Mouse (Mus musculus) activated CD4-positive, CD25-positive, alpha-beta regulatory T cell, adult 9 weeks (primary cell): ENCODE results near the gene Arl6ip5. TPM values are rescaled to one million over a fixed set of nuclear protein-coding genes. Genes with fewer than 3 reads are reported as not detected.

Experiments used
- polyA plus RNA-seq: library from polyadenylated mRNA; unstranded; fragments of 100-300 nt; shearing (Covaris generic); gene quantifications from one replicate; pipeline ENCODE4 v1.2.1, GENCODE M21; 2017

Gene Arl6ip5
- 231 TPM for polyA plus RNA-seq

GRCm38 (mm10) chr6:97210191-97210961 is at the start of gene Arl6ip5:
Gene Arl6ip5 (plus strand): TSS chr6:97210689.

GRCm38 (mm10) chr6:97178491-97179366 is 31.8 kb upstream of the Arl6ip5 start, which contains the start of gene Tmf1:
Gene Tmf1 (minus strand): TSS chr6:97179122.

GRCm38 (mm10) chr6:97205439-97205885 is 5.0 kb upstream of the Arl6ip5 start, which contains the start of gene Uba3:
Gene Uba3 (minus strand): TSS chr6:97205647.

GRCm38 (mm10) chr6:97252711-97253221 is 42.3 kb downstream of the Arl6ip5 start, which contains the start of gene Lmod3:
Gene Lmod3 (minus strand): TSS chr6:97252759.

Other genes with a start within 250 kb of the Arl6ip5 start
- not detected for gene Fam19a4, start 150.3 kb upstream of the Arl6ip5 start, polyA plus RNA-seq
- gene Eogt, start 61.5 kb upstream of the Arl6ip5 start, polyA plus RNA-seq: 19.1 TPM
- 8.1 TPM for gene Tmf1, start 31.6 kb upstream of the Arl6ip5 start, polyA plus RNA-seq
- gene Uba3, start 5.0 kb upstream of the Arl6ip5 start, polyA plus RNA-seq: 46.0 TPM
- not detected for gene Lmod3, start 42.1 kb downstream of the Arl6ip5 start, polyA plus RNA-seq